Mouse (Mus musculus): Measurements from ENCODE around the gene Disp3.

GRCm38 (mm10) chr4:148312296-148313116 is 24.7 kb upstream of the Disp3 start:
- TF ChIP-seq POLR2A (IDR thresholded peaks at IDR 0.05; ENCODE audit: extremely low read depth, insufficient read depth, low read length) (no peak), CTCF (IDR thresholded peaks at IDR 0.05; ENCODE audit: extremely low read depth, insufficient read depth, low read length) (no peak)
